8 mouse cellular contexts compared by ENCODE assay signal in the genomic region with DNA sequence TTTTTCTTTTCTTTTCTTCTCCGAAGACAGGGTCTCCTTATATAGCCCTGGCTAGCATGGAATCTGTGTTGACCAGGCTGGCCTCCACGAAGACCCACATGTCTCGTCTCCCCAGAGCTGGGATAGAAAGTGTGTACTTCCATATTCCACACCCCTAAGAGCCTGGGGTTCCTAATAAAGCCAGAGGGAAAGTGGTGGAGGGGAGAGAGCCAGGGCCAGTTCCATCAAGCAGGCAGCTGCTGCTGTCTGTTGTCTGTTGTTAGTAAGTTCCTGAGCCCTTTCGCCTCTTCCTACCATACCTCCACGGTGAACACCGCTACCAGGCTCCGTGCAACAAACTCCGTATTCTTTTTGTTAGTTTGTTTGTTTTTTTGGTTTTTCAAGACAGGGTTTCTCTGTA. TPM values are rescaled to one million over a fixed set of nuclear protein-coding genes. Genes with fewer than 3 reads are reported as not detected.
DNase-seq lines count a peak whose midpoint lies in the region; ATAC-seq lines count a peak whose summit lies in the region.

No protein-coding gene starts in this region.

- H3K4me1 ChIP-seq in kidney, embryonic 16.5 days (ENCODE audit: insufficient read depth, low read length) = peaks cover 35% of the 10 kb centered on the region
- H3K4me1 ChIP-seq in hindbrain, embryonic 12.5 days = peaks cover 26% of the 10 kb centered on the region
- H3K4me1 ChIP-seq in midbrain, embryonic 13.5 days (replicated peaks) = peaks cover 32% of the 10 kb centered on the region

- no peaks in the 10 kb centered on the region for H3K27me3 ChIP-seq in kidney, embryonic 16.5 days (ENCODE audit: insufficient read depth, low read length)
- peaks cover 15% of the 10 kb centered on the region; the same call in 1 of the 2 replicates for H3K27me3 ChIP-seq in hindbrain, embryonic 12.5 days
- peaks cover 17% of the 10 kb centered on the region for H3K27me3 ChIP-seq in midbrain, embryonic 13.5 days

- H3K4me2 ChIP-seq in kidney, embryonic 16.5 days (replicated peaks; ENCODE audit: low read depth, low read length) = peak overlapping the region; percentile 77
- H3K4me2 ChIP-seq in hindbrain, embryonic 12.5 days (replicated peaks) = peak overlapping the region; percentile 57
- peak overlapping the region; percentile 59 for H3K4me2 ChIP-seq in midbrain, embryonic 13.5 days (replicated peaks)

- H3K4me3 ChIP-seq in kidney, embryonic 16.5 days (ENCODE audit: low read length) = peak overlapping the region; percentile 48
- peak overlapping the region; percentile 30 for H3K4me3 ChIP-seq in hindbrain, embryonic 12.5 days
- no peak overlapping the region for H3K4me3 ChIP-seq in midbrain, embryonic 13.5 days (replicated peaks)

- no peaks in the 10 kb centered on the region for H3K9me3 ChIP-seq in kidney, embryonic 16.5 days (ENCODE audit: low read length)
- H3K9me3 ChIP-seq in hindbrain, embryonic 12.5 days (replicated peaks) = no peaks in the 10 kb centered on the region
- no peaks in the 10 kb centered on the region for H3K9me3 ChIP-seq in midbrain, embryonic 13.5 days

- DNase-seq in kidney, postnatal 4 days = no peak
- peak; percentile 27 for DNase-seq in Muller cell, postnatal 12 days (ENCODE audit: inconsistent ontology term)
- no peak for DNase-seq in left cerebral cortex, adult 9 months (ENCODE audit: low spot score in 2 of 2)
- DNase-seq in cerebellum, postnatal 36 days = no peak

- 0 out of 2 replicates have a peak, but pooled peaks have one; percentile 2 for ATAC-seq in kidney, embryonic 16.5 days (ENCODE audit: low FRiP score, low TSS enrichment)
- no peak for ATAC-seq in hindbrain, embryonic 12.5 days (ENCODE audit: low FRiP score)
- no peak for ATAC-seq in midbrain, embryonic 13.5 days
- no peak for ATAC-seq in cerebellum, adult (ENCODE audit: insufficient number of reproducible peaks, low FRiP score, low TSS enrichment)

- H3K9ac ChIP-seq in kidney, embryonic 16.5 days (replicated peaks; ENCODE audit: low read length) = peak overlapping the region; percentile 72
- no peak overlapping the region for H3K9ac ChIP-seq in hindbrain, embryonic 12.5 days
- no peak overlapping the region for H3K9ac ChIP-seq in midbrain, embryonic 13.5 days (replicated peaks)

- 0 out of 2 replicates have a peak, but pooled peaks cover 7% of the 10 kb centered on the region for H3K36me3 ChIP-seq in kidney, embryonic 16.5 days (ENCODE audit: insufficient read depth, low read length)
- no peaks in the 10 kb centered on the region for H3K36me3 ChIP-seq in hindbrain, embryonic 12.5 days
- no peaks in the 10 kb centered on the region for H3K36me3 ChIP-seq in midbrain, embryonic 13.5 days

- WGBS in kidney, embryonic 16.5 days = 52% methylated on average over 7 of the region's 8 CpGs
- 49% methylated on average over 8 of the region's 8 CpGs for WGBS in hindbrain, embryonic 12.5 days
- 50% methylated on average over 8 of the region's 8 CpGs for WGBS in midbrain, embryonic 13.5 days

- H3K27ac ChIP-seq in kidney, embryonic 16.5 days (ENCODE audit: low read length) = no peak overlapping the region
- H3K27ac ChIP-seq in hindbrain, embryonic 12.5 days = 0 out of 2 replicates have a peak overlapping the region, but pooled peaks have one; percentile 14
- H3K27ac ChIP-seq in midbrain, embryonic 13.5 days = no peak overlapping the region

RNA-seq across cellular contexts. Expression of gene Lgals1, which starts 2.0 kb away (rescaled TPM):
- 659 and 673 TPM in 2 replicates for polyA plus RNA-seq in kidney, embryonic 16.5 days (2015; fragmentation: Nextera tagmentation; extraction: Ambion mirVana)
- 569 and 595 TPM in 2 replicates for polyA plus RNA-seq in hindbrain, embryonic 12.5 days (2016; fragmentation: Nextera tagmentation; extraction: Ambion mirVana)
- 109 and 125 TPM in 2 replicates for polyA plus RNA-seq in midbrain, embryonic 13.5 days (2015; fragmentation: Nextera tagmentation; extraction: Ambion mirVana)

RNA-seq across cellular contexts. Expression of gene Nol12, which starts 6.2 kb away (rescaled TPM):
- 55.0 and 59.9 TPM in 2 replicates for polyA plus RNA-seq in kidney, embryonic 16.5 days (2015; fragmentation: Nextera tagmentation; extraction: Ambion mirVana)
- polyA plus RNA-seq in hindbrain, embryonic 12.5 days (2016; fragmentation: Nextera tagmentation; extraction: Ambion mirVana) = 53.8 and 60.0 TPM in 2 replicates
- polyA plus RNA-seq in midbrain, embryonic 13.5 days (2015; fragmentation: Nextera tagmentation; extraction: Ambion mirVana) = 53.1 and 58.0 TPM in 2 replicates

RNA-seq across cellular contexts. Expression of gene Pdxp, which starts 14.8 kb away (rescaled TPM):
- polyA plus RNA-seq in kidney, embryonic 16.5 days (2015; fragmentation: Nextera tagmentation; extraction: Ambion mirVana) = 11.7 and 12.0 TPM in 2 replicates
- polyA plus RNA-seq in hindbrain, embryonic 12.5 days (2016; fragmentation: Nextera tagmentation; extraction: Ambion mirVana) = 48.1 and 49.0 TPM in 2 replicates
- polyA plus RNA-seq in midbrain, embryonic 13.5 days (2015; fragmentation: Nextera tagmentation; extraction: Ambion mirVana) = 55.8 and 63.2 TPM in 2 replicates

RNA-seq across cellular contexts. Expression of gene Triobp, which starts 19.0 kb away (rescaled TPM):
- 67.3 and 78.4 TPM in 2 replicates for polyA plus RNA-seq in kidney, embryonic 16.5 days (2015; fragmentation: Nextera tagmentation; extraction: Ambion mirVana)
- polyA plus RNA-seq in hindbrain, embryonic 12.5 days (2016; fragmentation: Nextera tagmentation; extraction: Ambion mirVana) = 44.7 and 52.4 TPM in 2 replicates
- polyA plus RNA-seq in midbrain, embryonic 13.5 days (2015; fragmentation: Nextera tagmentation; extraction: Ambion mirVana) = 38.3 and 42.6 TPM in 2 replicates

RNA-seq across cellular contexts. Expression of gene Sh3bp1, which starts 29.0 kb away (rescaled TPM):
- 33.1 and 41.0 TPM in 2 replicates for polyA plus RNA-seq in kidney, embryonic 16.5 days (2015; fragmentation: Nextera tagmentation; extraction: Ambion mirVana)
- 15.5 and 17.4 TPM in 2 replicates for polyA plus RNA-seq in hindbrain, embryonic 12.5 days (2016; fragmentation: Nextera tagmentation; extraction: Ambion mirVana)
- polyA plus RNA-seq in midbrain, embryonic 13.5 days (2015; fragmentation: Nextera tagmentation; extraction: Ambion mirVana) = 2.5 and 4.9 TPM in 2 replicates
